In genomic region chr7:114808341-114808740, GRCm38 (mm10) we compare ENCODE assay signal across 25 mouse cellular contexts.
DNase-seq lines count a peak whose midpoint lies in the region; ATAC-seq lines count a peak whose summit lies in the region.
"Had no signal": no experiment of that assay in that cellular context is flagged by ENCODE, and none has a peak within 500 bp of the region (broad histone marks: within the 10 kb centered on the region; RNA-seq: fewer than 3 reads in every experiment).

No protein-coding gene starts in this region.

- no peaks in the 10 kb centered on the region for H3K36me3 ChIP-seq in kidney, embryonic 16.5 days (ENCODE audit: insufficient read depth, low read length)
- H3K36me3 ChIP-seq: embryonic facial prominence, embryonic 12.5 days; embryonic facial prominence, embryonic 15.5 days; hindbrain, embryonic 13.5 days had no signal

- no peaks in the 10 kb centered on the region for H3K27me3 ChIP-seq in kidney, embryonic 16.5 days (ENCODE audit: insufficient read depth, low read length)
- H3K27me3 ChIP-seq: embryonic facial prominence, embryonic 12.5 days; embryonic facial prominence, embryonic 15.5 days; hindbrain, embryonic 13.5 days had no signal

- no peak overlapping the region for H3K27ac ChIP-seq in kidney, embryonic 16.5 days (ENCODE audit: low read length)
- H3K27ac ChIP-seq: embryonic facial prominence, embryonic 12.5 days; embryonic facial prominence, embryonic 15.5 days; gastrocnemius, adult 2 months; hindbrain, embryonic 10.5 days; hindbrain, embryonic 13.5 days had no signal

- no peaks in the 10 kb centered on the region for H3K9me3 ChIP-seq in kidney, embryonic 16.5 days (ENCODE audit: low read length)
- H3K9me3 ChIP-seq: embryonic facial prominence, embryonic 12.5 days; embryonic facial prominence, embryonic 15.5 days; hindbrain, embryonic 10.5 days had no signal

- H3K4me3 ChIP-seq in kidney, embryonic 16.5 days (ENCODE audit: low read length) = no peak overlapping the region
- H3K4me3 ChIP-seq: embryonic facial prominence, embryonic 12.5 days; embryonic facial prominence, embryonic 15.5 days; gastrocnemius, adult 2 months; hindbrain, embryonic 10.5 days; hindbrain, embryonic 13.5 days had no signal

- H3K4me2 ChIP-seq in kidney, embryonic 16.5 days (replicated peaks; ENCODE audit: low read depth, low read length) = no peak overlapping the region
- H3K4me2 ChIP-seq: embryonic facial prominence, embryonic 12.5 days; embryonic facial prominence, embryonic 15.5 days; heart, embryonic 11.5 days; hindbrain, embryonic 13.5 days had no signal

- H3K4me1 ChIP-seq in kidney, embryonic 16.5 days (ENCODE audit: insufficient read depth, low read length) = no peaks in the 10 kb centered on the region
- H3K4me1 ChIP-seq: embryonic facial prominence, embryonic 12.5 days; embryonic facial prominence, embryonic 15.5 days; hindbrain, embryonic 10.5 days; hindbrain, embryonic 13.5 days had no signal

- no peak for ATAC-seq in kidney, embryonic 16.5 days (ENCODE audit: low FRiP score, low TSS enrichment)
- ATAC-seq: CD4-positive, CD25-positive, alpha-beta regulatory T cell, adult 4 months; forebrain, embryonic 14.5 days; forebrain, postnatal 0 days; hindbrain, embryonic 16.5 days had no signal

- WGBS in kidney, embryonic 16.5 days = 85% methylated on average over 3 of the region's 3 CpGs

- no peak overlapping the region for H3K9ac ChIP-seq in kidney, embryonic 16.5 days (replicated peaks; ENCODE audit: low read length)
- H3K9ac ChIP-seq: embryonic facial prominence, embryonic 12.5 days; embryonic facial prominence, embryonic 15.5 days; forebrain, postnatal 0 days; hindbrain, embryonic 13.5 days had no signal

- peak; percentile 26 for DNase-seq in kidney, adult 11 months
- no peak for DNase-seq in kidney, adult 18-20 months
- DNase-seq in kidney, adult 9 months = peak; percentile 59
- DNase-seq in yolk sac, embryonic 10.5 days (ENCODE audit: low spot score) = peak; percentile 4
- no peak for DNase-seq in urinary bladder, adult 18-20 months (ENCODE audit: low spot score in 2 of 2)
- DNase-seq: adrenal gland, adult 2 months; adrenal gland, postnatal 14 days; cerebellum, adult 11 months; cerebellum, adult 2 months; cerebellum, adult 9-11 months; cerebellum, postnatal 25 days; forebrain, postnatal 0 days; gastrocnemius, adult 2 months; gastrocnemius, postnatal 14 days; heart, adult 18-20 months; heart, postnatal 36 days had no signal

Comparison
In these comparisons a context has a peak if more than half of its experiments do, and no peak if none do; other contexts are left out.
1. DNase-seq: peak in kidney, adult 11 months (single experiment), kidney, adult 9 months (single experiment) and yolk sac, embryonic 10.5 days (single experiment); none in kidney, adult 18-20 months (single experiment) and urinary bladder, adult 18-20 months (0 of 2).